Mouse (Mus musculus): Measurements from ENCODE around the gene Gm20388. TPM values are rescaled to one million over a fixed set of nuclear protein-coding genes. Genes with fewer than 3 reads are reported as not detected.
A peak's percentile ranks its signal among the peaks of the same experiment; 100 is the strongest.
"Not testable (repeated sequence)": the region's sequence is repeated elsewhere in the genome, so short reads cannot be mapped to it uniquely, and the experiment has no call there.

Gm20388 gene
- polyA plus RNA-seq, 1 experiment from 2014 or later: 1.7 TPM

- no peak for DNase-seq (ENCODE audit: low spot score)
These were observed 4048.8 kb downstream of the Gm20388 start for GRCm38 (mm10) chr8:123959473-123959872.

DNA sequence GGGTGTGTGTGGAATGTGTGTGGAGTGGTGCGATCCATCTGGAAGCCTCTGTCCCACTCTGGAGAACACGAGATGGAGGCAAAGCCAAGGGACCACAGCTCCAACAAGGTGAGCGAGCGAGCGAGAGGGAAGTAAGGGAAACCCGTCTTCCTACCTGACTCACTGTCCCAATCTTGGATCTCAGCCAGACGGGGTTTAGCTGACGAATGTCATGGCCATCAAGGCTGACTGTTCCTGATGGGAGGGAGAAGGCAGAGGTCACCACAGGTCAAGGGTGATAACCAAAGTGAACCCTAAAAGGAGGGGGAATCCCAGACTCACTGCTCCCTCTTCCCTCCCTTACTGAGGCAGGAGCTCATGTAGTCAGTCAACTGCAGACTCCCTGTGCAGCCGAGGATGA is 4049.4 kb downstream of the Gm20388 start:
- Histone ChIP-seq H3K36me3 (peaks cover 67% of the 10 kb centered on the region), H3K27ac (no peak overlapping the region), H3K9me3 (no peaks in the 10 kb centered on the region), H3K4me1 (replicated peaks) (no peaks in the 10 kb centered on the region; the same call in 1 of the 2 replicates), H3K4me3 (no peak overlapping the region), H3K27me3 (ENCODE audit: insufficient read depth, poor library complexity, severe bottlenecking) (no peaks in the 10 kb centered on the region)
- DNase-seq (ENCODE audit: low spot score): no peak
- WGBS: 90% methylated on average over 9 of the region's 9 CpGs

More at GRCm38 (mm10) chr8:123959473-123959872, 4048.8 kb downstream of the Gm20388 start:
- H3K27ac ChIP-seq: no peak overlapping the region
- no peaks in the 10 kb centered on the region; the same call in 1 of the 2 replicates for H3K4me1 ChIP-seq (replicated peaks)
- peaks cover 67% of the 10 kb centered on the region for H3K36me3 ChIP-seq
- WGBS: 91% methylated on average over 6 of the region's 6 CpGs
- no peak overlapping the region for H3K4me3 ChIP-seq
- H3K27me3 ChIP-seq (ENCODE audit: insufficient read depth, poor library complexity, severe bottlenecking): no peaks in the 10 kb centered on the region
- H3K9me3 ChIP-seq: no peaks in the 10 kb centered on the region

DNA sequence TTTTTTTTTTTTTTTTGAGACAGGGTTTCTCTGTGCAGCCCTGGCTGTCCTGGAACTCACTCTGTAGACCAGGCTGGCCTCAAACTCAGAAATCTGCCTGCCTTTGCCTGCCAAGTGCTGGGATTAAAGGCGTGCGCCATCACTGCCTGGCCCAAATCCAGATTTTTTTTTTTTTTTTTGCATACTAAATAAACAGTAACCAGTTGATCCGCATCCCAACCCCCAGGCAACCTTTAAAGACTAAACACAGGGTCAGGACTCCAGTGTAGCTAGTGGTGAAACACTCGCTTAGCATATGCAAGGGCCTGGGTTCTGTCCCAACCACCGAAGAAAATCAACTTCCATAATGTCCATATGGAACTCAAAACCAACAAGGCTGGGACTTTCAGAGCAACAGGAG is 4049.9 kb downstream of the Gm20388 start:
- not testable (repeated sequence) for DNase-seq (ENCODE audit: low spot score); H3K9me3 ChIP-seq; H3K27ac ChIP-seq; H3K27me3 ChIP-seq (ENCODE audit: insufficient read depth, poor library complexity, severe bottlenecking); H3K4me1 ChIP-seq (replicated peaks); H3K4me3 ChIP-seq
- 88% methylated on average over 5 of the region's 5 CpGs for WGBS
- H3K36me3 ChIP-seq: peaks cover 67% of the 10 kb centered on the region

- no peak overlapping the region for H3K27ac ChIP-seq
- H3K9me3 ChIP-seq: no peaks in the 10 kb centered on the region
- H3K4me3 ChIP-seq: no peak overlapping the region
- WGBS: 80% methylated on average over 1 of the region's 1 CpGs
- no peaks in the 10 kb centered on the region; the same call in 1 of the 2 replicates for H3K4me1 ChIP-seq (replicated peaks)
- peaks cover 67% of the 10 kb centered on the region for H3K36me3 ChIP-seq
- no peaks in the 10 kb centered on the region for H3K27me3 ChIP-seq (ENCODE audit: insufficient read depth, poor library complexity, severe bottlenecking)
- no peak for DNase-seq (ENCODE audit: low spot score)
These were observed 4050.7 kb downstream of the Gm20388 start for GRCm38 (mm10) chr8:123961371-123961770.

GRCm38 (mm10) chr8:123966896-123967295 is 4056.3 kb downstream of the Gm20388 start:
- H3K36me3 ChIP-seq: peaks cover 39% of the 10 kb centered on the region
- DNase-seq (ENCODE audit: low spot score): no peak

GRCm38 (mm10) chr8:123973495-123973894 is 4062.9 kb downstream of the Gm20388 start:
- no peak overlapping the region for H3K4me3 ChIP-seq
- H3K27ac ChIP-seq: no peak overlapping the region
- DNase-seq (ENCODE audit: low spot score): no peak
- WGBS: 83% methylated on average over 1 of the region's 1 CpGs
- H3K4me1 ChIP-seq (replicated peaks): no peaks in the 10 kb centered on the region
- H3K27me3 ChIP-seq (ENCODE audit: insufficient read depth, poor library complexity, severe bottlenecking): no peaks in the 10 kb centered on the region
- peaks cover 14% of the 10 kb centered on the region for H3K36me3 ChIP-seq
- no peaks in the 10 kb centered on the region for H3K9me3 ChIP-seq

More at GRCm38 (mm10) chr8:123966896-123967295, 4056.3 kb downstream of the Gm20388 start:
- no peaks in the 10 kb centered on the region for H3K9me3 ChIP-seq
- 75% methylated on average over 2 of the region's 2 CpGs for WGBS
- H3K4me1 ChIP-seq (replicated peaks): no peaks in the 10 kb centered on the region
- no peaks in the 10 kb centered on the region for H3K27me3 ChIP-seq (ENCODE audit: insufficient read depth, poor library complexity, severe bottlenecking)
- H3K4me3 ChIP-seq: no peak overlapping the region
- no peak overlapping the region for H3K27ac ChIP-seq

DNA sequence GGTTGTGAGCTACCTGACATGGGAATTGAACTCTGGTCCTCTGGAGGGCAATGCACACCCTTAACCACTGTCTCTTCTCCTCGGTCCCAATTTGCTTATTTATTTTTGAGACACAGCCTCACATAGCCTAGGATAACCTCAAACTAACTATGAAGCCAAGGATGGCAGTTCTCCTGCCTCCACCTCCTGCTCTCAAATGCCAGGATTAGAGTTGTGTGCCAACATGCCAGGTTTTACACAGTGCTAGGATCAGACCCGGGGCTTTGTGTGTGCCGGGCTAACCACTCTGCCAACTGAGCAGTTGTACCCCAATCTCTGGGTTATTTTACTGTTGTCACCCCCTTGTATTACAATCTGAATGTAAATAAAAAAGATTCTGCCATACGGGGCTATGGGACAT is 4066.9 kb downstream of the Gm20388 start:
- H3K27ac ChIP-seq: no peak overlapping the region
- H3K9me3 ChIP-seq: no peaks in the 10 kb centered on the region
- DNase-seq (ENCODE audit: low spot score): no peak
- no peaks in the 10 kb centered on the region for H3K36me3 ChIP-seq
- peaks cover 16% of the 10 kb centered on the region for H3K4me1 ChIP-seq (replicated peaks)
- 92% methylated on average over 4 of the region's 4 CpGs for WGBS
- H3K4me3 ChIP-seq: no peak overlapping the region
- peaks cover 4% of the 10 kb centered on the region; the same call in 1 of the 2 replicates for H3K27me3 ChIP-seq (ENCODE audit: insufficient read depth, poor library complexity, severe bottlenecking)

GRCm38 (mm10) chr8:123978166-123978838 is 4067.7 kb downstream of the Gm20388 start:
- Histone ChIP-seq H3K27me3 (ENCODE audit: insufficient read depth, poor library complexity, severe bottlenecking) (peaks cover 4% of the 10 kb centered on the region; the same call in 1 of the 2 replicates), H3K36me3 (no peaks in the 10 kb centered on the region), H3K4me3 (no peak overlapping the region), H3K4me1 (replicated peaks) (peaks cover 24% of the 10 kb centered on the region), H3K9me3 (no peaks in the 10 kb centered on the region), H3K27ac (no peak overlapping the region)
- no peak for DNase-seq (ENCODE audit: low spot score)
- 75% methylated on average over 14 of the region's 14 CpGs for WGBS

GRCm38 (mm10) chr8:123978926-123979325 is 4068.3 kb downstream of the Gm20388 start:
- DNase-seq (ENCODE audit: low spot score): no peak
- peaks cover 4% of the 10 kb centered on the region; the same call in 1 of the 2 replicates for H3K27me3 ChIP-seq (ENCODE audit: insufficient read depth, poor library complexity, severe bottlenecking)
- WGBS: 78% methylated on average over 8 of the region's 8 CpGs
- no peaks in the 10 kb centered on the region for H3K36me3 ChIP-seq
- H3K4me3 ChIP-seq: no peak overlapping the region
- no peak overlapping the region for H3K27ac ChIP-seq
- peaks cover 27% of the 10 kb centered on the region for H3K4me1 ChIP-seq (replicated peaks)
- no peaks in the 10 kb centered on the region for H3K9me3 ChIP-seq

- no peak for DNase-seq (ENCODE audit: low spot score)
- no peaks in the 10 kb centered on the region for H3K9me3 ChIP-seq
These were observed 4069.6 kb downstream of the Gm20388 start for GRCm38 (mm10) chr8:123980239-123980638.

GRCm38 (mm10) chr8:123981674-123982073 is 4071.0 kb downstream of the Gm20388 start:
- no peaks in the 10 kb centered on the region for H3K9me3 ChIP-seq
- WGBS: 53% methylated on average over 4 of the region's 4 CpGs
- peak overlapping the region; percentile 93 for H3K4me3 ChIP-seq
- no peak for DNase-seq (ENCODE audit: low spot score)
- no peaks in the 10 kb centered on the region for H3K36me3 ChIP-seq
- H3K27me3 ChIP-seq (ENCODE audit: insufficient read depth, poor library complexity, severe bottlenecking): peaks cover 4% of the 10 kb centered on the region; the same call in 1 of the 2 replicates
- H3K4me1 ChIP-seq (replicated peaks): peaks cover 27% of the 10 kb centered on the region
- H3K27ac ChIP-seq: 0 out of 2 replicates have a peak overlapping the region, but pooled peaks have one; percentile 16

More at GRCm38 (mm10) chr8:123980239-123980638, 4069.6 kb downstream of the Gm20388 start:
- Histone ChIP-seq H3K4me1 (replicated peaks) (peaks cover 27% of the 10 kb centered on the region), H3K36me3 (no peaks in the 10 kb centered on the region), H3K27ac (no peak overlapping the region), H3K4me3 (peak overlapping the region; percentile 26; the same call in 1 of the 2 replicates), H3K27me3 (ENCODE audit: insufficient read depth, poor library complexity, severe bottlenecking) (peaks cover 4% of the 10 kb centered on the region; the same call in 1 of the 2 replicates)
- 77% methylated on average over 4 of the region's 4 CpGs for WGBS

DNA sequence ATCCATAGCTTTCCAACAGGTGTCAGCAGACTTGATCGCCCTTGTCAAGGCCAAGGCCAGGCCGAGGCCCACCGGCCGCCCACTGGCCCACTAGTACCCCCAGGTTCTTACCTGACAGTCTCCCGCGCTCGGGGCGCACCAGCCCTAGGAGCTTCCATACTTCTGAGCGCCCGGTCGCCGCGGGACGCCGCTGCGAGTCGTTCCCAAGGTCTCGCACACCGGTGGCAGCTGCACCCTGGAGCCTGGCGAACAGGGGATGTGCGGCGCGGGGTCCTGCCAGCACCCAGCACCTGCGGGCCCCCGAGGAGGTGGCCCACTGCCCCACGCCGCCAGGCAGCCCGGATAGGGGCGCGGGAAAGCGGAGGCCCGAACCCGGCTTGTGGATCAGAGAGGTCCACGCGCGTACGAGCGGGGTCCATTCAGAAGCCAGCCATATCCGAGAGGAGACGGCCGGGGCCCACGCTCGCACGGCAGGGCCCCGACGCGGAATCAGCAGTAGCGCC is 4071.7 kb downstream of the Gm20388 start:
- H3K27ac ChIP-seq: peak overlapping the region; percentile 88
- WGBS: under 1% methylated on average over 48 of the region's 48 CpGs
- peaks cover 27% of the 10 kb centered on the region for H3K4me1 ChIP-seq (replicated peaks)
- DNase-seq (ENCODE audit: low spot score): no peak
- peak overlapping the region; percentile 93 for H3K4me3 ChIP-seq
- no peaks in the 10 kb centered on the region for H3K9me3 ChIP-seq
- H3K27me3 ChIP-seq (ENCODE audit: insufficient read depth, poor library complexity, severe bottlenecking): peaks cover 4% of the 10 kb centered on the region; the same call in 1 of the 2 replicates
- no peaks in the 10 kb centered on the region for H3K36me3 ChIP-seq

DNA sequence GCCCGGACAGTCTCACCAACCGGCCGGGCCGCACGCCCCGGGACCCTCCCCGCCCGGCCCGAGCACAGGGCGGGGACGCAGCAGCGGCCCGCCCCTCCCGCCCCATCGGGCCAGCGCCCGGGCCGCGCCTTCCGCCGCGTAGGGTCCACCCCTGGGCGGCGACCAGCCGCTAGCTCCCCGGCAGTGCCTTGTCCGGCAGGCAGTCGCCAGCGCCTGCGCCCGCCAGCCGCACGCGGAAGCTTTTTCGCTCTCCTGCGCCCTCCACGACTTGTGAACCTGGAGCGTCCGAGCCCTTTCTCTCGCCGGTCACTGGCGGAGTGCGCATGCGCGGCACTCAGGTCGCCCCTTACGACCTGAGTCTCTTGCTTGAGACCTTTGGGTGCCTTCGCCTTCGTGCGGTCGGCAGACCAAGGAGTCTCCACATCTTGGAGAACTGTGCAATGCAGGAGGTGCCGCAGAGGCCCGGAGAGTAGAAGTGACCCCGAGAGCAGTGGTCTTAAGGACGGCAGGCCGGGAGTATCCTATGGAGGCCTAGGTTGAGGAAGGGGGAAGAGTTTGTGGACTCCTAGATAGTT is 4072.3 kb downstream of the Gm20388 start, which contains the start of gene Abcb10:
TSS of gene Abcb10 (minus strand) at position 297 of the 575 bp plus-strand sequence.
- peak within 1 kb of the TSS; percentile 93 for H3K4me3 ChIP-seq
- H3K27ac ChIP-seq: peak within 1 kb of the TSS; percentile 88
- H3K9me3 ChIP-seq: no peaks in the 10 kb centered on the region
- no peaks in the 10 kb centered on the region for H3K36me3 ChIP-seq
- peaks cover 4% of the 10 kb centered on the region; the same call in 1 of the 2 replicates for H3K27me3 ChIP-seq (ENCODE audit: insufficient read depth, poor library complexity, severe bottlenecking)
- DNase-seq (ENCODE audit: low spot score): peak; percentile 89
- under 1% methylated on average over 56 of the region's 56 CpGs for WGBS
- H3K4me1 ChIP-seq (replicated peaks): peaks cover 27% of the 10 kb centered on the region

All from hindbrain, embryonic 10.5 days (tissue).